Mouse (Mus musculus): ENCODE results near the gene Krt39. TPM values are rescaled to one million over a fixed set of nuclear protein-coding genes. Genes with fewer than 3 reads are reported as not detected.

Krt39 gene
- not detected in 2 replicates for polyA plus RNA-seq (2015; fragmentation: Nextera tagmentation; extraction: Ambion mirVana)

GRCm38 (mm10) chr11:99521288-99521860 is at the start of gene Krt39:
Krt39 (minus strand) TSS chr11:99521338.
- Histone ChIP-seq H3K27ac (replicated peaks) (no peak within 1 kb of the TSS), H3K4me2 (replicated peaks) (no peak within 1 kb of the TSS), H3K27me3 (no peaks in the 10 kb centered on the region), H3K9ac (replicated peaks) (no peak within 1 kb of the TSS), H3K4me3 (no peak within 1 kb of the TSS), H3K9me3 (no peaks in the 10 kb centered on the region), H3K4me1 (no peaks in the 10 kb centered on the region), H3K36me3 (no peaks in the 10 kb centered on the region)
- 87% methylated on average over 13 of the region's 13 CpGs for WGBS
- ATAC-seq (replicated peaks): no peak

- H3K9me3 ChIP-seq: no peaks in the 10 kb centered on the region
- H3K4me2 ChIP-seq (replicated peaks): no peak within 1 kb of the TSS
- H3K9ac ChIP-seq (replicated peaks): no peak within 1 kb of the TSS
- H3K4me1 ChIP-seq: no peaks in the 10 kb centered on the region
- no peaks in the 10 kb centered on the region for H3K36me3 ChIP-seq
- no peak within 1 kb of the TSS for H3K4me3 ChIP-seq
- H3K27ac ChIP-seq (replicated peaks): no peak within 1 kb of the TSS
- H3K27me3 ChIP-seq: no peaks in the 10 kb centered on the region
- ATAC-seq (replicated peaks): no peak
- 95% methylated on average over 7 of the region's 7 CpGs for WGBS
These were observed 45.4 kb upstream of the Krt39 start, which contains the start of gene Krtap3-1 for GRCm38 (mm10) chr11:99566530-99566929. Krtap3-1 (minus strand) TSS chr11:99566630.

GRCm38 (mm10) chr11:99562580-99562979 is 41.4 kb upstream of the Krt39 start:
- Histone ChIP-seq H3K4me2 (replicated peaks) (no peak overlapping the region), H3K4me3 (no peak overlapping the region), H3K27me3 (no peaks in the 10 kb centered on the region), H3K9me3 (no peaks in the 10 kb centered on the region), H3K9ac (replicated peaks) (no peak overlapping the region), H3K27ac (replicated peaks) (no peak overlapping the region), H3K4me1 (no peaks in the 10 kb centered on the region), H3K36me3 (no peaks in the 10 kb centered on the region)
- no peak for ATAC-seq (replicated peaks)
- WGBS: 84% methylated on average over 6 of the region's 6 CpGs

GRCm38 (mm10) chr11:99559366-99559765 is 38.2 kb upstream of the Krt39 start, which contains the start of gene Gm11939:
Gm11939 (minus strand) TSS chr11:99559466.
- no peaks in the 10 kb centered on the region for H3K9me3 ChIP-seq
- no peak within 1 kb of the TSS for H3K4me2 ChIP-seq (replicated peaks)
- no peak within 1 kb of the TSS for H3K27ac ChIP-seq (replicated peaks)
- no peaks in the 10 kb centered on the region for H3K4me1 ChIP-seq
- no peaks in the 10 kb centered on the region for H3K27me3 ChIP-seq
- H3K4me3 ChIP-seq: no peak within 1 kb of the TSS
- H3K9ac ChIP-seq (replicated peaks): no peak within 1 kb of the TSS
- ATAC-seq (replicated peaks): no peak
- no peaks in the 10 kb centered on the region for H3K36me3 ChIP-seq
- 94% methylated on average over 9 of the region's 9 CpGs for WGBS

GRCm38 (mm10) chr11:99557976-99558745 is 37.0 kb upstream of the Krt39 start:
- Histone ChIP-seq H3K36me3 (no peaks in the 10 kb centered on the region), H3K4me1 (no peaks in the 10 kb centered on the region), H3K27ac (replicated peaks) (no peak overlapping the region), H3K27me3 (no peaks in the 10 kb centered on the region), H3K9me3 (no peaks in the 10 kb centered on the region), H3K4me2 (replicated peaks) (no peak overlapping the region), H3K9ac (replicated peaks) (no peak overlapping the region), H3K4me3 (no peak overlapping the region)
- 83% methylated on average over 3 of the region's 3 CpGs for WGBS
- ATAC-seq (replicated peaks): no peak

- Histone ChIP-seq H3K36me3 (no peaks in the 10 kb centered on the region), H3K9me3 (no peaks in the 10 kb centered on the region), H3K4me2 (replicated peaks) (no peak within 1 kb of the TSS), H3K27ac (replicated peaks) (no peak within 1 kb of the TSS), H3K27me3 (no peaks in the 10 kb centered on the region), H3K4me1 (no peaks in the 10 kb centered on the region), H3K9ac (replicated peaks) (no peak within 1 kb of the TSS), H3K4me3 (no peak within 1 kb of the TSS)
- ATAC-seq (replicated peaks): no peak
- 96% methylated on average over 2 of the region's 2 CpGs for WGBS
These were observed 35.6 kb upstream of the Krt39 start, which contains the start of gene Krtap3-2 for GRCm38 (mm10) chr11:99556753-99557152. Krtap3-2 (minus strand) TSS chr11:99556853.

- no peak overlapping the region for H3K27ac ChIP-seq (replicated peaks)
- 90% methylated on average over 2 of the region's 2 CpGs for WGBS
- H3K4me1 ChIP-seq: no peaks in the 10 kb centered on the region
- no peak overlapping the region for H3K4me2 ChIP-seq (replicated peaks)
- H3K9ac ChIP-seq (replicated peaks): no peak overlapping the region
- H3K36me3 ChIP-seq: no peaks in the 10 kb centered on the region
- H3K27me3 ChIP-seq: no peaks in the 10 kb centered on the region
- H3K4me3 ChIP-seq: no peak overlapping the region
- no peak for ATAC-seq (replicated peaks)
- H3K9me3 ChIP-seq: no peaks in the 10 kb centered on the region
These were observed 35.1 kb upstream of the Krt39 start for GRCm38 (mm10) chr11:99556195-99556594.

- Histone ChIP-seq H3K36me3 (no peaks in the 10 kb centered on the region), H3K4me1 (no peaks in the 10 kb centered on the region), H3K27me3 (no peaks in the 10 kb centered on the region), H3K4me2 (replicated peaks) (no peak within 1 kb of the TSS), H3K9ac (replicated peaks) (no peak within 1 kb of the TSS), H3K27ac (replicated peaks) (no peak within 1 kb of the TSS), H3K9me3 (no peaks in the 10 kb centered on the region), H3K4me3 (no peak within 1 kb of the TSS)
- no peak for ATAC-seq (replicated peaks)
- WGBS: 49% methylated on average over 4 of the region's 4 CpGs
These were observed 29.6 kb upstream of the Krt39 start, which contains the start of gene Krtap3-3 for GRCm38 (mm10) chr11:99550765-99551164. Krtap3-3 (minus strand) TSS chr11:99550865.

GRCm38 (mm10) chr11:99547892-99548291 is 26.8 kb upstream of the Krt39 start:
- Histone ChIP-seq H3K4me3 (no peak overlapping the region), H3K9ac (replicated peaks) (no peak overlapping the region), H3K27me3 (no peaks in the 10 kb centered on the region), H3K36me3 (no peaks in the 10 kb centered on the region), H3K9me3 (no peaks in the 10 kb centered on the region), H3K27ac (replicated peaks) (no peak overlapping the region), H3K4me1 (no peaks in the 10 kb centered on the region), H3K4me2 (replicated peaks) (no peak overlapping the region)
- no peak for ATAC-seq (replicated peaks)

- Histone ChIP-seq H3K4me2 (replicated peaks) (no peak overlapping the region), H3K4me3 (no peak overlapping the region), H3K9me3 (no peaks in the 10 kb centered on the region), H3K9ac (replicated peaks) (no peak overlapping the region), H3K27ac (replicated peaks) (no peak overlapping the region), H3K36me3 (no peaks in the 10 kb centered on the region), H3K4me1 (peaks cover 4% of the 10 kb centered on the region; the same call in 1 of the 2 replicates), H3K27me3 (no peaks in the 10 kb centered on the region)
- no peak for ATAC-seq (replicated peaks)
- 32% methylated on average over 9 of the region's 9 CpGs for WGBS
These were observed 18.6 kb upstream of the Krt39 start for GRCm38 (mm10) chr11:99539721-99540120.

GRCm38 (mm10) chr11:99514098-99514497 is 7.0 kb downstream of the Krt39 start:
- Histone ChIP-seq H3K4me2 (replicated peaks) (no peak overlapping the region), H3K4me3 (no peak overlapping the region), H3K27me3 (no peaks in the 10 kb centered on the region), H3K4me1 (no peaks in the 10 kb centered on the region), H3K27ac (replicated peaks) (no peak overlapping the region), H3K9ac (replicated peaks) (no peak overlapping the region), H3K36me3 (no peaks in the 10 kb centered on the region), H3K9me3 (no peaks in the 10 kb centered on the region)
- ATAC-seq (replicated peaks): no peak
- 89% methylated on average over 8 of the region's 8 CpGs for WGBS

GRCm38 (mm10) chr11:99500095-99500805 is 20.9 kb downstream of the Krt39 start:
- Histone ChIP-seq H3K4me2 (replicated peaks) (no peak overlapping the region), H3K36me3 (no peaks in the 10 kb centered on the region), H3K27ac (replicated peaks) (no peak overlapping the region), H3K9me3 (no peaks in the 10 kb centered on the region), H3K4me1 (no peaks in the 10 kb centered on the region), H3K4me3 (no peak overlapping the region), H3K27me3 (no peaks in the 10 kb centered on the region), H3K9ac (replicated peaks) (no peak overlapping the region)
- no peak for ATAC-seq (replicated peaks)
- WGBS: 44% methylated on average over 9 of the region's 9 CpGs

All from forebrain, embryonic 15.5 days (tissue).